Mouse (Mus musculus) stomach, postnatal 0 days (tissue): ENCODE measurements around the gene Rnf166. TPM values are rescaled to one million over a fixed set of nuclear protein-coding genes. Genes with fewer than 3 reads are reported as not detected.
A peak's percentile ranks its signal among the peaks of the same experiment; 100 is the strongest.

Source experiments
- ATAC-seq: fragments of 200-750 bp; cut with Nextera tagmentation; 2 replicates; pipeline ENCODE4 v1.8.0; 2017; ENCODE audit not compliant: low FRiP score, low TSS enrichment
- DNase-seq: peaks from one replicate; pipeline ENCODE4 v3.0.0-alpha.2; 2016; ENCODE audit warnings: low spot score
- H3K27ac ChIP-seq: fragments of 300-500 bp; sonication (generic); replicated peaks from 2 replicates; pipeline ENCODE4 v1.5.1; 2014; ENCODE audit warnings: mild to moderate bottlenecking, control low read depth
- H3K27me3 ChIP-seq: fragments of 300-500 bp; sonication (generic); 2 replicates; pipeline ENCODE4 v1.6.1; 2014; ENCODE audit warnings: low read length; ENCODE audit not compliant: control insufficient read depth, insufficient read depth
- H3K36me3 ChIP-seq: fragments of 300-500 bp; sonication (generic); 2 replicates; pipeline ENCODE4 v1.6.1; 2014; ENCODE audit warnings: low read length, mixed read lengths; ENCODE audit not compliant: control insufficient read depth, insufficient read depth
- H3K4me1 ChIP-seq: fragments of 300-500 bp; sonication (generic); replicated peaks from 2 replicates; pipeline ENCODE4 v1.6.1; 2014; ENCODE audit warnings: antibody characterized with exemption; ENCODE audit not compliant: control insufficient read depth, insufficient read depth
- H3K4me2 ChIP-seq: fragments of 300-500 bp; sonication (generic); replicated peaks from 2 replicates; pipeline ENCODE4 v1.6.1; 2014; ENCODE audit warnings: low read depth, mild to moderate bottlenecking, control low read depth, moderate library complexity
- H3K4me3 ChIP-seq: fragments of 300-500 bp; sonication (generic); 2 replicates; pipeline ENCODE4 v1.5.1; 2014; ENCODE audit warnings: low read depth, low read length, control low read depth
- H3K9ac ChIP-seq: fragments of 300-500 bp; sonication (generic); 2 replicates; pipeline ENCODE4 v1.6.1; 2014; ENCODE audit warnings: mild to moderate bottlenecking, low read length, control low read depth, mixed read lengths
- H3K9me3 ChIP-seq: fragments of 300-500 bp; sonication (generic); 2 replicates; pipeline ENCODE4 v1.6.1; 2016; ENCODE audit warnings: low read length; ENCODE audit not compliant: control insufficient read depth
- CTCF ChIP-seq: IDR thresholded peaks from 2 replicates; pipeline ENCODE4 v1.5.1; 2016; ENCODE audit warnings: antibody characterized with exemption, low read depth, mild to moderate bottlenecking, moderate library complexity
- EP300 ChIP-seq: optimal IDR thresholded peaks from 2 replicates; pipeline ENCODE3; 2016; ENCODE audit warnings: antibody characterized with exemption
- WGBS: fragments of 180-500 bp; shearing (Covaris S2); extraction: QIAGEN DNeasy Blood & Tissue Kit; methylation state at CpG from one replicate; pipeline ENCODE4 v1.1.7; 2014; 5-methylcytosine and 5-hydroxymethylcytosine counted together
- polyA plus RNA-seq: library from polyadenylated mRNA; unstranded; fragments of >200 nt; fragmentation: Nextera tagmentation; extraction: Ambion mirVana; gene quantifications from 2 replicates; pipeline ENCODE4 v1.2.1, GENCODE M21; 2015

Rnf166 gene
- polyA plus RNA-seq, 1 experiment from 2014 or later = 31.2 TPM

GRCm38 (mm10) chr8:122459990-122460389, 15.9 kb downstream of the Rnf166 start:
- peak overlapping the region; percentile 27; the same call in 1 of the 2 replicates for H3K9ac ChIP-seq
- H3K27me3 ChIP-seq = no peaks in the 10 kb centered on the region; the same call in 1 of the 2 replicates

GRCm38 (mm10) chr8:122459218-122459900, 16.5 kb downstream of the Rnf166 start:
- DNase-seq (no peak), ATAC-seq (no peak)
- Histone ChIP-seq H3K4me1 (no peaks in the 10 kb centered on the region; the same call in 1 of the 2 replicates), H3K4me3 (no peak overlapping the region), H3K4me2 (no peak overlapping the region), H3K27me3 (no peaks in the 10 kb centered on the region; the same call in 1 of the 2 replicates), H3K9ac (no peak overlapping the region), H3K9me3 (no peaks in the 10 kb centered on the region), H3K36me3 (no peaks in the 10 kb centered on the region), H3K27ac (no peak overlapping the region)
- WGBS = 49% methylated on average over 6 of the region's 6 CpGs
- TF ChIP-seq CTCF (peak; percentile 56), EP300 (no peak)

More at GRCm38 (mm10) chr8:122459990-122460389, 15.9 kb downstream of the Rnf166 start:
- 35% methylated on average over 7 of the region's 7 CpGs for WGBS
- Histone ChIP-seq H3K36me3 (no peaks in the 10 kb centered on the region), H3K27ac (no peak overlapping the region; the same call in 1 of the 2 replicates), H3K4me2 (peak overlapping the region; percentile 52), H3K4me1 (no peaks in the 10 kb centered on the region; the same call in 1 of the 2 replicates), H3K4me3 (peak overlapping the region; percentile 27), H3K9me3 (no peaks in the 10 kb centered on the region)
- DNase-seq (no peak), ATAC-seq (no peak)
- TF ChIP-seq CTCF (no peak), EP300 (no peak)

GRCm38 (mm10) chr8:122457171-122457570, 18.7 kb downstream of the Rnf166 start:
- no peaks in the 10 kb centered on the region for H3K36me3 ChIP-seq
- H3K9me3 ChIP-seq = no peaks in the 10 kb centered on the region
- no peak for TF ChIP-seq CTCF
- no peak for TF ChIP-seq EP300
- no peak overlapping the region for H3K4me3 ChIP-seq
- H3K4me2 ChIP-seq = no peak overlapping the region
- H3K9ac ChIP-seq = no peak overlapping the region
- no peaks in the 10 kb centered on the region; the same call in 1 of the 2 replicates for H3K4me1 ChIP-seq
- ATAC-seq = no peak
- 65% methylated on average over 11 of the region's 11 CpGs for WGBS
- no peak for DNase-seq
- H3K27me3 ChIP-seq = no peaks in the 10 kb centered on the region; the same call in 1 of the 2 replicates
- H3K27ac ChIP-seq = no peak overlapping the region

- Histone ChIP-seq H3K9ac (no peak overlapping the region), H3K9me3 (no peaks in the 10 kb centered on the region), H3K4me2 (no peak overlapping the region), H3K27me3 (no peaks in the 10 kb centered on the region; the same call in 1 of the 2 replicates), H3K36me3 (no peaks in the 10 kb centered on the region), H3K27ac (no peak overlapping the region), H3K4me3 (no peak overlapping the region), H3K4me1 (no peaks in the 10 kb centered on the region)
- ATAC-seq (no peak), DNase-seq (no peak)
- no peak for TF ChIP-seq EP300
- no peak for TF ChIP-seq CTCF
- WGBS = 63% methylated on average over 6 of the region's 6 CpGs
These were observed 21.5 kb downstream of the Rnf166 start for GRCm38 (mm10) chr8:122454409-122454808.

GRCm38 (mm10) chr8:122452154-122452553, 23.7 kb downstream of the Rnf166 start:
- H3K4me3 ChIP-seq = no peak overlapping the region
- no peak overlapping the region for H3K9ac ChIP-seq
- DNase-seq = no peak
- no peaks in the 10 kb centered on the region for H3K36me3 ChIP-seq
- H3K4me2 ChIP-seq = no peak overlapping the region
- TF ChIP-seq EP300 (no peak), CTCF (no peak)
- no peaks in the 10 kb centered on the region for H3K9me3 ChIP-seq
- H3K27ac ChIP-seq = no peak overlapping the region
- no peaks in the 10 kb centered on the region for H3K4me1 ChIP-seq
- no peaks in the 10 kb centered on the region for H3K27me3 ChIP-seq
- 77% methylated on average over 10 of the region's 10 CpGs for WGBS
- no peak for ATAC-seq

GRCm38 (mm10) chr8:122451161-122451703, 24.6 kb downstream of the Rnf166 start:
- no peak overlapping the region for H3K4me2 ChIP-seq
- 64% methylated on average over 7 of the region's 7 CpGs for WGBS
- ATAC-seq (no peak), DNase-seq (no peak)
- no peaks in the 10 kb centered on the region for H3K4me1 ChIP-seq
- no peaks in the 10 kb centered on the region for H3K36me3 ChIP-seq
- no peak overlapping the region for H3K4me3 ChIP-seq
- TF ChIP-seq CTCF = no peak
- no peak for TF ChIP-seq EP300
- H3K9ac ChIP-seq = no peak overlapping the region
- no peaks in the 10 kb centered on the region for H3K9me3 ChIP-seq
- H3K27me3 ChIP-seq = no peaks in the 10 kb centered on the region
- no peak overlapping the region for H3K27ac ChIP-seq
